Mouse (Mus musculus) layer of hippocampus, adult 2 months (tissue): ENCODE data around the gene Plekhh2. TPM values are rescaled to one million over a fixed set of nuclear protein-coding genes. Genes with fewer than 3 reads are reported as not detected.

ENCODE experiments used
- DNase-seq, 2 experiments: peaks; one replicate each; pipeline ENCODE4 v3.0.0; 2022; ENCODE audit warnings: low spot score in 2 of 2
- H3K27ac ChIP-seq: fragments of 200-600 bp; 2 replicates; pipeline ENCODE4 v1.8.1; 2022
- H3K4me3 ChIP-seq: fragments of 200-600 bp; 2 replicates; pipeline ENCODE4 v1.8.1; 2022; ENCODE audit warnings: mild to moderate bottlenecking
- CTCF ChIP-seq: fragments of 200-600 bp; conservative IDR thresholded peaks from 2 replicates; pipeline ENCODE4 v1.8.1; 2022; ENCODE audit warnings: antibody characterized with exemption, mild to moderate bottlenecking, moderate library complexity
- total RNA-seq, 2 experiments: library from RNA; stranded (reverse); gene quantifications; 2 replicates each; pipeline ENCODE4 v1.2.3; 2021

The Plekhh2 gene
- total RNA-seq, 2 experiments from 2014 or later, result 5.2 to 5.8 TPM

- no peak for TF ChIP-seq CTCF
- no peak overlapping the region for H3K27ac ChIP-seq
- DNase-seq, result no peak
- no peak overlapping the region for H3K4me3 ChIP-seq
These were observed 116.0 kb downstream of the Plekhh2 start for GRCm38 (mm10) chr17:84627721-84628120.

DNA sequence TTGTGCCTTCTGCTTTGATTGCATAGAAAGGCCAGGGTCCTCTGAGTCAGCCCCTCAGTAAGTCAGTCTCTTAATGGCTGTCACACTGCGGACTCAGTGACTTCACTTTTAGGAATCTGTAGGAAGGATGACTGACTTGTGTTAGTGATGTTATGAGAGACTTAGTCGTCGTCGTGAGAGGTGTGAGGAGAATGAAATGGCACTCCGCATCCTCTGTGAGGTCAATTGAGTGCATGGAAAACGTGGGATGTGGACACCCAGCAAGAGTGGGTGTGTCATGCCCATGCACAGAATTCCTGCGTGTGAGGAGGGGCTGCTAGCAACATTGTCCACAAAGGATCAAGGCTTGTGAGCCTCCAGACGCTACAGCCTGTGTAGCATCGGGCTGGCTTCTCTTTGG lies 116.9 kb downstream of the Plekhh2 start:
- H3K27ac ChIP-seq, result no peak overlapping the region
- no peak overlapping the region for H3K4me3 ChIP-seq
- no peak for DNase-seq
- no peak for TF ChIP-seq CTCF

- Histone ChIP-seq H3K27ac (no peak overlapping the region), H3K4me3 (no peak overlapping the region)
- TF ChIP-seq CTCF, result no peak
- no peak for DNase-seq
These were observed 120.1 kb downstream of the Plekhh2 start for GRCm38 (mm10) chr17:84631836-84632235.

DNA sequence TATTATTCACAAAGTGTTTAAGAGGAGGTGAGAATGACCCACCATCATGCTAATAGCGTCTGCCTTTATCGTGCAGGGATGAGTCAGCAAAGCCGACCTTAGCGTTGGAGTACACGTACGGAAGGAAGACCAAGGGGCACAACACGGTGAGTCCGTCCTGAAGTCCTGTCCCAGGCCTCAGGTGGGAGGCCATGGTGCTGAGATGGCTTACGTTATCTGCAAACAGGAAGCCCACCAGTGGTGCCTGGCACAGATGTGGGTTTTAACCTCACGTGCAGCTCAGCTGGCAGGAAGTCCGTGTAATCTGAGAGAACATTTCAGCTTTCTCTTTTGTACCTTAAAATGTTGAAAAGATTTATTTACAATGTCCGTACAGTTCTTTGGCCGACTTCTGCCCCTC lies 121.7 kb downstream of the Plekhh2 start:
- Histone ChIP-seq H3K27ac (no peak overlapping the region), H3K4me3 (no peak overlapping the region)
- no peak for DNase-seq
- TF ChIP-seq CTCF, result no peak

DNA sequence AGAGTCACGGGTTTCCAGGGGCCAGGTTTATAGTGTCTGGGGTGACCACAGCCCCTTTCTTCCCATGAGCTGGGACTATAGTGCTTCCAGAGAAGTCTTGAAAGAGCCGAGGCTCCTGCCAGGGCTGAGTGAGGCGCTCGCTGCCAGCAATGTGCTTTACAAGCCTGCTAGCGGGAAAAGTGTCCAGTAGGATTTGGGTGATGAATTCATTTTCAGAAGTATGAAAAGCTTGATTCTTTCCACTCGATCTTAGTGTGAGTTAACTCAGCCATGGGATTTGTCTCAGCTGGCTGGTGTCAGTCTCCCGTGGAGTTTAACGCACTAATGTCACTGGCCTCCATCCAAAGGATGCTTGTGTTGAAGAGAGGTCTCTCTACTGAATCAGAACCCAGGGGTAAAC lies 124.6 kb downstream of the Plekhh2 start:
- DNase-seq, result no peak
- Histone ChIP-seq H3K4me3 (no peak overlapping the region), H3K27ac (no peak overlapping the region)
- no peak for TF ChIP-seq CTCF

DNA sequence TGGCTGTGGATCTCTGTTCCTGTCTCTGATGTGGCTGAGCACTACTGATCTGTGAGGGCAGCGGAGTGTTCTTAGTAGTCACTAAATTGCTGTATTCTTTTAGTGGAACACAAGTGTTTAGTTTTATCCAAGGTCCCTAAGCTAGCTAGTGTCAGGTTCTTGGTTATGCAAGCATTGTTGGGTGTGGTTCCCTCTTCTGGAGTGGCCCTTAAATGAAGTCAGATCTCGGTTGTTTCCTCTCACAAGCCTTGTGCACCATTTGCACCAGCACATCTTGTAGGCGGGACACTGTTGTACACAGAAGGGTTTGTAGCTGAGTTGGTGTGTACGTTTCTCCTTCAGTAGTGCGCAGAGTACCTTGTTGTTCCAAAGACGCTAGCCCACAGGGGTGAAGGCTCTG lies 126.3 kb downstream of the Plekhh2 start:
- Histone ChIP-seq H3K4me3 (no peak overlapping the region), H3K27ac (no peak overlapping the region)
- no peak for DNase-seq
- no peak for TF ChIP-seq CTCF

- DNase-seq, result no peak
- Histone ChIP-seq H3K27ac (no peak overlapping the region), H3K4me3 (no peak overlapping the region)
- no peak for TF ChIP-seq CTCF
These were observed 128.2 kb downstream of the Plekhh2 start for GRCm38 (mm10) chr17:84639796-84640378.

- Histone ChIP-seq H3K27ac (no peak overlapping the region), H3K4me3 (no peak overlapping the region)
- DNase-seq, result peak in 1 of 2 experiments; percentile 50
- peak; percentile 82 for TF ChIP-seq CTCF
These were observed 130.2 kb downstream of the Plekhh2 start for GRCm38 (mm10) chr17:84641893-84642292.

GRCm38 (mm10) chr17:84642324-84642723 lies 130.6 kb downstream of the Plekhh2 start:
- DNase-seq, result no peak
- Histone ChIP-seq H3K27ac (0 out of 2 replicates have a peak overlapping the region, but pooled peaks have one; percentile 28), H3K4me3 (no peak overlapping the region)
- no peak for TF ChIP-seq CTCF

DNA sequence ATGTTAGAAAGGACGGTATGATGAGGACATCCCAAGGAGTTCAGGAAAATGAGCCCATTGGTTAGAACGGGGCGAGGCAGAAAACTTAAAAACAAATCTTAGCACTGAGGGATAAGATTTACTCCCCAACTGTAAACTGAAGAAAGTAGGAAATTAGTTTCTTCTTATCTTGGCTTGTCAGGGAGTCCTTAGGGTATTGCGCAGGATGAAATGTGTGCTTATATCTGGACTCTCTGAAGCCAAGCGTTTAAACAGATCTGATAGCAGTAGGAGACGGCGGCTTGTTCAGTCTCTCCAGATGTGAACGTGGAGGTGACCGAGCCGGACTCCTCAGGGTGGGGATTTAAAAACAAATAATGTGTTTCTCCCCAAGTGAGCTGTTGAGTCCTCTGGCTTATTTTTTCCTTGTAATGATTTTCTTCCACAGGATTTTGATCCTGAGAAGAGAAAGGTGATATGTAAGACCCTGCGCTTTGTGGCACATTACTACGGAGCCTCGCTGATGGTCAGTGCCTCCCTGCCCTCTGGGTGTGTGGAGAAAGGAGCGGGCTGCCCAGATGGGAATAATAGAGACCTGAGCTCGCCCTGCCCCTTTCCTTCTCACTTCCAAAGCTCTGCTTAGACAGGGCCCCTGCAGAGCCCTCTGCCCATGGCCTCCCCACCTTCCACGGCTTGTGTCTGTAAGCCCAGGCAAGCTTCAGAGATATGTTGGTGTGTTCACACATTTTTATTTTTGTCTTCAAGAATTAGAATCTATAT lies 132.8 kb downstream of the Plekhh2 start:
- no peak for DNase-seq
- Histone ChIP-seq H3K27ac (no peak overlapping the region), H3K4me3 (no peak overlapping the region)
- no peak for TF ChIP-seq CTCF

DNA sequence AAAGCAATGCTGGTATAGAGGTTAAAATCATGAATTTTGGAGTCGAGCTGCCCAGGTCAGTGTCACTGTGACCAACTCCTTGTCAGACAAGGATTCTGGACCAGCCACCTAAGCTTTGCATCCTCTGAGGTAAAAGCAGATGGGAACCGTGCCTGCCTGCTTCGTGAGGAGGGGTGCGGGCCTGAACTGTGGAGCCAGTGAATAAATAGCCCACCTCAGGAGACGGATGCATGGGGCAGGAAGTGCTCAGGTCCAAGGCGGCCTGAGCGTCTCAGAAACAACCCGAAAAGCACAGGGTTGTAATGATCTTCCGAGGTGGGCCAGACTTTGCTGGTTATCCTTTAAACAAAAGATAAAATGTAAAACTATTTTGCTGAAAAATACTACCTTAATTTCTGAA lies 133.4 kb downstream of the Plekhh2 start:
- Histone ChIP-seq H3K4me3 (no peak overlapping the region), H3K27ac (no peak overlapping the region)
- no peak for DNase-seq
- no peak for TF ChIP-seq CTCF

DNA sequence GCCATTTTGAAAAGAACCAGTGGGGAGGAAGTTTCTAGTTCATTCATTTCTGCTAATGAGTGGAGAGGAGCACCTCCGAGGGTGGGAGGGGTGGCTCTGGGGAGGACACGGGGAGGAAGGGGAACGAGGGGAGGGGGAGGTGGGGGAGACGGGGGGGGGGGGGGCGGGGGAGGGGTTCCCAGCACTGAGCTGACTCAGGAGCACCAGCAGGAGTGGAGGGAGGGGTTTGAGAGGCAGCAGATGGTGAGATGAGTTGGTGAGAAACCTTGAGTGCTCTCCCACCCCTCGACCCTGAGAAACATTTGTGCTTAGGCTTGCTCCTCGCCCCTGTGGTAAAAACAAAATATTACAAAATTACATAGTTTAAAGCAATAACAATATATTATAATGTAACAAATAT lies 134.2 kb downstream of the Plekhh2 start:
- TF ChIP-seq CTCF, result no peak

DNA sequence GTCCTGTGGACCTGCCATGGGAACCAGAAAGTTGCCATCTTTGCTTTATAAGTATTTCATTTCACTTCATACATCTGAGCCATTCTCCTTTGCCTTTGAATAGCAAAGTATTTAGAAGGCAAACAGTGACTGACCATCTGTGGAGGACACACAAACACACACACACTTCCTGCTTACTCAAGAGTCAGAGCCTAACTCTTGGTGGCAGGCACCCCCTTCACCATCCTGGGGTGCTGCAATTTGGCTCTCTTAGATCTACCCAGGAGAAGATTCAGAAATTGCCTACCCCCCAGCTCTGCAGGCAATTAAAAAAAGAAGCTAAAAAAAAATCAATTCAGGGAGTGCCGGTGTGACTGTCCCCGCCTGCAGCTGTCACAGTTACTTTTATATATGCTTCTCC lies 134.8 kb downstream of the Plekhh2 start:
- TF ChIP-seq CTCF, result no peak
- DNase-seq, result no peak
- no peak overlapping the region for H3K4me3 ChIP-seq
- H3K27ac ChIP-seq, result no peak overlapping the region

More for the DNA sequence above, 134.2 kb downstream of the Plekhh2 start:
- Histone ChIP-seq H3K4me3 (no peak overlapping the region), H3K27ac (no peak overlapping the region)
- DNase-seq, result no peak

DNA sequence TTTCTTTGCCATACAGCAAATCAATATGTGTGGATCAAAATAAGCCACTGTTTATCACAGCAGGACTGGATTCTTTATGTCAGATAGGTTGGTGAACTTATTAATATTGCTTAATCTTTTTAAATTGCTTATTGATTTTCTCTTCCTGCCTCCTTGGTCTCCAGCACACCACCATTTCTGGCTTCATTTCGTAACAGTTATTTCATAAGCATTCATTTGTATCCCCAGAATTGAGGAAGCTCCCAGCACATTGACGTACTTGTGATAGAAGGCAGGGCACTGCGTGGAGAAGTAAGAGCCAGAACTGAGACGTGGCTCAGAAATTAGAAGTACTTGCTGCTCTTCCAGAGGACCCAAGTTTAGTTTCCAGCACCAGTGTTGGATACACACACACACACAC lies 135.9 kb downstream of the Plekhh2 start:
- DNase-seq, result no peak
- TF ChIP-seq CTCF, result no peak
- Histone ChIP-seq H3K4me3 (no peak overlapping the region), H3K27ac (no peak overlapping the region)
